Mouse (Mus musculus): ENCODE measurements around the gene Nobox.

The Nobox gene

GRCm38 (mm10) chr6:43309454-43309853, at the start of gene Nobox:
Nobox (minus strand) TSS chr6:43309554.
- DNase-seq (ENCODE audit: low read depth in 1 of 2, low spot score in 2 of 2) = no peak

GRCm38 (mm10) chr6:43354562-43355241, 45.3 kb upstream of the Nobox start:
- no peak for DNase-seq (ENCODE audit: low read depth in 1 of 2, low spot score in 2 of 2)

GRCm38 (mm10) chr6:43353446-43353845, 44.1 kb upstream of the Nobox start:
- no peak for DNase-seq (ENCODE audit: low read depth in 1 of 2, low spot score in 2 of 2)

- no peak for DNase-seq (ENCODE audit: low read depth in 1 of 2, low spot score in 2 of 2)
Measured at GRCm38 (mm10) chr6:43349083-43349482, 39.7 kb upstream of the Nobox start.

- DNase-seq (ENCODE audit: low read depth in 1 of 2, low spot score in 2 of 2) = no peak
Measured at GRCm38 (mm10) chr6:43347637-43348036, 38.3 kb upstream of the Nobox start.

- DNase-seq (ENCODE audit: low read depth in 1 of 2, low spot score in 2 of 2) = no peak
Measured at GRCm38 (mm10) chr6:43343006-43343405, 33.7 kb upstream of the Nobox start.

- DNase-seq (ENCODE audit: low read depth in 1 of 2, low spot score in 2 of 2) = no peak
Measured at GRCm38 (mm10) chr6:43342386-43342785, 33.0 kb upstream of the Nobox start.

GRCm38 (mm10) chr6:43338804-43339203, 29.4 kb upstream of the Nobox start:
- no peak for DNase-seq (ENCODE audit: low read depth in 1 of 2, low spot score in 2 of 2)

- DNase-seq (ENCODE audit: low read depth in 1 of 2, low spot score in 2 of 2) = no peak
Measured at GRCm38 (mm10) chr6:43337491-43337961, 28.2 kb upstream of the Nobox start.

- no peak for DNase-seq (ENCODE audit: low read depth in 1 of 2, low spot score in 2 of 2)
Measured at GRCm38 (mm10) chr6:43335619-43336234, 26.4 kb upstream of the Nobox start.

- DNase-seq (ENCODE audit: low read depth in 1 of 2, low spot score in 2 of 2) = no peak
Measured at GRCm38 (mm10) chr6:43333479-43333878, 24.1 kb upstream of the Nobox start.

- DNase-seq (ENCODE audit: low read depth in 1 of 2, low spot score in 2 of 2) = no peak
Measured at GRCm38 (mm10) chr6:43312961-43313656, 3.8 kb upstream of the Nobox start.

GRCm38 (mm10) chr6:43312546-43312945, 3.2 kb upstream of the Nobox start:
- no peak for DNase-seq (ENCODE audit: low read depth in 1 of 2, low spot score in 2 of 2)

GRCm38 (mm10) chr6:43310071-43310470, 717 bp upstream of the Nobox start:
- DNase-seq (ENCODE audit: low read depth in 1 of 2, low spot score in 2 of 2) = no peak

GRCm38 (mm10) chr6:43297508-43297850, 11.9 kb downstream of the Nobox start:
- no peak for DNase-seq (ENCODE audit: low read depth in 1 of 2, low spot score in 2 of 2)

GRCm38 (mm10) chr6:43296798-43297507, 12.4 kb downstream of the Nobox start:
- no peak for DNase-seq (ENCODE audit: low read depth in 1 of 2, low spot score in 2 of 2)

GRCm38 (mm10) chr6:43295908-43296307, 13.4 kb downstream of the Nobox start:
- no peak for DNase-seq (ENCODE audit: low read depth in 1 of 2, low spot score in 2 of 2)

- no peak for DNase-seq (ENCODE audit: low read depth in 1 of 2, low spot score in 2 of 2)
Measured at GRCm38 (mm10) chr6:43293175-43293574, 16.2 kb downstream of the Nobox start.

- DNase-seq (ENCODE audit: low read depth in 1 of 2, low spot score in 2 of 2) = no peak
Measured at GRCm38 (mm10) chr6:43292471-43293076, 16.8 kb downstream of the Nobox start.

GRCm38 (mm10) chr6:43292041-43292440, 17.3 kb downstream of the Nobox start:
- DNase-seq (ENCODE audit: low read depth in 1 of 2, low spot score in 2 of 2) = no peak

GRCm38 (mm10) chr6:43280481-43280880, 28.9 kb downstream of the Nobox start:
- no peak for DNase-seq (ENCODE audit: low read depth in 1 of 2, low spot score in 2 of 2)

All from monocyte, adult 2 months (primary cell).